Mouse (Mus musculus) left cerebral cortex, postnatal 4 days (tissue): ENCODE results near the gene Tdrkh. TPM values are rescaled to one million over a fixed set of nuclear protein-coding genes. Genes with fewer than 3 reads are reported as not detected.

Experiments used
- DNase-seq: peaks from one replicate; pipeline ENCODE4 v3.0.0-alpha.2; 2022
- intact Hi-C: fragments of 180-260 bp; cut with DNase I; formaldehyde crosslinking; loops from one replicate; pipeline ENCODE4 v1.15.1; 2025
- total RNA-seq, 2 experiments: library from RNA; stranded (reverse); gene quantifications; 2 replicates each; pipeline ENCODE4 v1.2.3; 2021

The Tdrkh gene
- total RNA-seq, 2 experiments from 2014 or later = 46.8 to 51.0 TPM

- peak; percentile 96 for DNase-seq
- intact Hi-C loops = no loop called here
Measured at GRCm38 (mm10) chr3:94483790-94484439, 70.8 kb downstream of the Tdrkh start.

Other genes with a start within 250 kb of the Tdrkh start
- gene Gm10696, start 235.1 kb upstream of the Tdrkh start, total RNA-seq = not detected
- gene Gm5286, start 216.6 kb upstream of the Tdrkh start, total RNA-seq = not detected
- gene Gm4778, start 149.2 kb upstream of the Tdrkh start, total RNA-seq = not detected
- gene Them4, start 103.2 kb upstream of the Tdrkh start, total RNA-seq = 10 to 100 TPM; 27.6 to 31.5 TPM
- gene Them5, start 71.2 kb upstream of the Tdrkh start, total RNA-seq = not detected
- under 1 TPM; 0.38 to 0.81 TPM for gene C2cd4d, start 50.8 kb upstream of the Tdrkh start, total RNA-seq
- under 1 TPM in 1 of 2 experiments, not detected in 1; 0.16 TPM for gene Rorc, start 40.5 kb upstream of the Tdrkh start, total RNA-seq
- gene Lingo4, start 14.8 kb upstream of the Tdrkh start, total RNA-seq = 1 to 10 TPM; 1.5 to 1.7 TPM
- gene Mrpl9, start 30.0 kb downstream of the Tdrkh start, total RNA-seq = 10 to 100 TPM; 39.2 to 39.9 TPM
- gene Oaz3, start 30.6 kb downstream of the Tdrkh start, total RNA-seq = not detected
- gene Celf3, start 65.0 kb downstream of the Tdrkh start, total RNA-seq = 100 to 1,000 TPM; 243 to 274 TPM
- 1 to 10 TPM; 6.4 to 7.1 TPM for gene Riiad1, start 67.1 kb downstream of the Tdrkh start, total RNA-seq
- gene Snx27, start 169.4 kb downstream of the Tdrkh start, total RNA-seq = 100 to 1,000 TPM; 107 to 113 TPM
- gene Gm10972, start 229.8 kb downstream of the Tdrkh start, total RNA-seq = not detected
- 1 to 10 TPM; 2.3 to 2.9 TPM for gene Tuft1, start 245.6 kb downstream of the Tdrkh start, total RNA-seq